Mouse (Mus musculus) limb, embryonic 10.5 days (tissue): ENCODE measurements at regions not wholly inside any gene's neighbourhood (a gene's known extent, or its start where the extent isn't known, plus 50 kb on each side); places are given as distances from the start of the nearest gene placed in this dataset.

Experiments used
- DNase-seq: peaks from one replicate; pipeline ENCODE4 v3.0.0-alpha.2; 2017; ENCODE audit warnings: low spot score
- H3K27ac ChIP-seq: fragments of 300-500 bp; sonication (generic); 2 replicates; pipeline ENCODE4 v1.5.1; 2016; ENCODE audit warnings: mild to moderate bottlenecking
- H3K27me3 ChIP-seq: fragments of 300-500 bp; sonication (generic); 2 replicates; pipeline ENCODE4 v1.6.1; 2016; ENCODE audit warnings: low read depth, mild to moderate bottlenecking; ENCODE audit not compliant: poor library complexity, severe bottlenecking
- H3K36me3 ChIP-seq: fragments of 300-500 bp; sonication (generic); 2 replicates; pipeline ENCODE4 v1.6.1; 2016; ENCODE audit warnings: mild to moderate bottlenecking, moderate library complexity
- H3K4me1 ChIP-seq: fragments of 300-500 bp; sonication (generic); 2 replicates; pipeline ENCODE4 v1.6.1; 2016
- H3K4me3 ChIP-seq: fragments of 300-500 bp; sonication (generic); 2 replicates; pipeline ENCODE4 v1.5.1; 2016; ENCODE audit warnings: mild to moderate bottlenecking, moderate library complexity
- H3K9me3 ChIP-seq: fragments of 300-500 bp; sonication (generic); replicated peaks from 2 replicates; pipeline ENCODE4 v1.6.1; 2016; ENCODE audit warnings: mild to moderate bottlenecking
- WGBS: fragments of 180-500 bp; shearing (Covaris S2); methylation state at CpG from one replicate; pipeline ENCODE4 v1.1.7; 2016; 5-methylcytosine and 5-hydroxymethylcytosine counted together

GRCm38 (mm10) chr13:16564988-16565387 lies 553.3 kb downstream of the Inhba start:
- Histone ChIP-seq H3K9me3 (no peaks in the 10 kb centered on the region), H3K27ac (no peak overlapping the region), H3K4me1 (no peaks in the 10 kb centered on the region), H3K27me3 (no peaks in the 10 kb centered on the region), H3K4me3 (no peak overlapping the region), H3K36me3 (no peaks in the 10 kb centered on the region)
- DNase-seq, result no peak
- WGBS, result 80% methylated on average over 1 of the region's 1 CpGs

- no peaks in the 10 kb centered on the region for H3K9me3 ChIP-seq
- H3K4me3 ChIP-seq, result no peak overlapping the region
- WGBS, result 32% methylated on average over 4 of the region's 4 CpGs
Measured at GRCm38 (mm10) chr13:16574069-16574468, 562.4 kb downstream of the Inhba start.

GRCm38 (mm10) chr13:16586286-16586685 lies 574.6 kb downstream of the Inhba start:
- Histone ChIP-seq H3K36me3 (no peaks in the 10 kb centered on the region), H3K27ac (no peak overlapping the region), H3K4me3 (no peak overlapping the region), H3K9me3 (no peaks in the 10 kb centered on the region), H3K4me1 (no peaks in the 10 kb centered on the region), H3K27me3 (no peaks in the 10 kb centered on the region)
- no peak for DNase-seq

More at GRCm38 (mm10) chr13:16574069-16574468, 562.4 kb downstream of the Inhba start:
- Histone ChIP-seq H3K27me3 (no peaks in the 10 kb centered on the region), H3K27ac (no peak overlapping the region), H3K4me1 (no peaks in the 10 kb centered on the region), H3K36me3 (no peaks in the 10 kb centered on the region)
- no peak for DNase-seq

DNA sequence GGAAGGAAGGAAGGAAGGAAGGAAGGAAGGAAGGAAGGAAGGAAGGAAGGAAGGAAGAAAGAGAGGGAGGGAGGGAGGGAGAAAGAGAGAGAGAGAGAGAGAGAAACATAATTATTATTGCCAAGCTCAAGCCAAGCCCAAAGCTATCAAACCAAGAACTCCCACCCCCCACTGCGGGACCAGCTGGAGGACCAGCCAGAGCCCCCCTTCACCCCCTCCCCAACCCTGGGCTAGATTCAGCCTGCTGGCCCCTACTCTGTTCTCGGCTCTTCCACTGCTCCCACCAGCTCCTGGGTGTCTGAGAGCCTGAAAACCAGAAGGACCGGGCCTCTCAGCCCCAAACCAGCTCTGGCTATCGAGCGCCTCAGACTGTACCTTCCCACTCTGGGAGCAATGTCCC lies 608.1 kb downstream of the Inhba start:
- Histone ChIP-seq H3K27ac (no peak overlapping the region), H3K4me3 (no peak overlapping the region), H3K9me3 (no peaks in the 10 kb centered on the region), H3K36me3 (no peaks in the 10 kb centered on the region), H3K27me3 (no peaks in the 10 kb centered on the region), H3K4me1 (no peaks in the 10 kb centered on the region)
- no peak for DNase-seq
- 86% methylated on average over 5 of the region's 5 CpGs for WGBS

DNA sequence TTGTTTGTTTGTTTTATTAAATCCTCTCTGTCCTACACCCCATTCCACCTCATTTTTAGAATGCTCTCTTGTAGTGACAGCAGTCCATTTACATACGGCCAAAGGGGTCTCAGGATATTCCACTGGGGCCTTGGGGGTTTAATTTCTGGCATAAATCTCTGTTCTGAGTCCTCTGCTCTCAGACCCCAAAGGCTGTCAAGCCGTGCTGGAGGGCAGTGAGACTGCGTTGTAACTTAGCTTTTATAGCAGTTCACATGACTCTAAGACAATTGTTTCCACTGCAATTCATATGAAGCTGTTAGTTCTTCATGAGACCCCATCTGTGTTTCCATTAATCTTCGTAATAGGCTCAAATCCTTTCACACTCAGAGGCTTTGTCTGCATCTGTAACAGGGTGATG lies 614.9 kb downstream of the Inhba start:
- Histone ChIP-seq H3K9me3 (no peaks in the 10 kb centered on the region), H3K27me3 (no peaks in the 10 kb centered on the region), H3K27ac (no peak overlapping the region), H3K4me3 (no peak overlapping the region), H3K36me3 (no peaks in the 10 kb centered on the region), H3K4me1 (peaks cover 5% of the 10 kb centered on the region; the same call in 1 of the 2 replicates)
- DNase-seq, result no peak
- 54% methylated on average over 4 of the region's 4 CpGs for WGBS

DNA sequence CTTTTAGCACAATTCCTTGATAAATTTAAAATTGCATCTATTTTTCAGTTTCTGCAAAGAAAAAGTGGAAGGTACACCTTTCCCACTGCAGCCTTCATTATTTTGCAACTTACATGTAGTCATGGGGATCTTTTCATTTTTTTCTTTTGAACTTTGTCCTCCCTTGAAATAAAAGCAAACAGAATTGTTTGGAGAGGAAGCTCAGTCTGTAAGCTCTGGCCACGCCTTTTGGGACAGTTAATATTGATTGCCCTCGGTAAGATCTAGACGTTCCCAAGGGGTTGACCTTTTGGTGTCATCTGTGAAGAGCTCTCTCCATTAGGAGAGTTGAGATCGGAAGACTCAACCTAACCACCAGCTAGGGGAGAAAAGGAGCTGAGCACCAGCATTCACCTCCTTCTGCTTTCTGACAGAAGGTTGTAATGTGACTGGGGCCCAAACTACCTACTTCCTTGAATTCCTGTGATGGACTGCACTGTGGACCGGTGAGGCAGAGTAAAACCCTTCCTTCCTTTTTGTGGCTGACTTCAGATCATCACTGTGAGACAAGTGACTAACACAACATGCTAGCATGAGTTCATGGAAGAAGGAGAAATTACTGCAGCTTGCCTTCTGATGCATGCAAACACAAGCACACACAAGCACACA lies 621.9 kb downstream of the Inhba start:
- Histone ChIP-seq H3K27me3 (no peaks in the 10 kb centered on the region), H3K9me3 (no peaks in the 10 kb centered on the region), H3K36me3 (no peaks in the 10 kb centered on the region), H3K4me3 (no peak overlapping the region), H3K27ac (no peak overlapping the region), H3K4me1 (no peaks in the 10 kb centered on the region)
- no peak for DNase-seq
- WGBS, result 68% methylated on average over 5 of the region's 5 CpGs

DNA sequence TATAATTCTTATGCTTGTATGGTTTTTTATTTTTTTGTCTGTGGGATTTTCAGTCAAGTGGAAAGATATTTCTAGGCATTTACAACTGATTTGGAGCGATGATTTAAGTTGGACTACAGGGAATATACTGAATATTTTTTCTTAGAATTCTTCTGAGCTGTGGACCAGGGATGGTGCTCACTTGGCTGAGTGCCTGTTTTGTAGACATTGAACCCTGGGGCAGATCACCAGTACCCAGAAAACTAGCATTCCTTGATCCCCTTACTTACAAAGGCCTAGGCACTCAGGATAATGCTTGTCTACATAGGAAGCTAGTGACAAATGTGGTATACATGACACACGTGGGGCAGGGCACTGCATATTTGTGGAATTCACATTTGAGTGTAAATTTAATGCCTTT lies 624.6 kb downstream of the Inhba start:
- Histone ChIP-seq H3K27me3 (no peaks in the 10 kb centered on the region), H3K4me1 (no peaks in the 10 kb centered on the region), H3K36me3 (no peaks in the 10 kb centered on the region), H3K4me3 (no peak overlapping the region), H3K27ac (no peak overlapping the region), H3K9me3 (no peaks in the 10 kb centered on the region)
- no peak for DNase-seq
- WGBS, result 86% methylated on average over 2 of the region's 2 CpGs

- 85% methylated on average over 3 of the region's 3 CpGs for WGBS
- no peak overlapping the region for H3K27ac ChIP-seq
- no peak for DNase-seq
- H3K4me1 ChIP-seq, result no peaks in the 10 kb centered on the region
- H3K9me3 ChIP-seq, result no peaks in the 10 kb centered on the region
- H3K4me3 ChIP-seq, result no peak overlapping the region
- H3K27me3 ChIP-seq, result no peaks in the 10 kb centered on the region
- H3K36me3 ChIP-seq, result no peaks in the 10 kb centered on the region
Measured at GRCm38 (mm10) chr13:16641611-16642449, 630.2 kb downstream of the Inhba start.

DNA sequence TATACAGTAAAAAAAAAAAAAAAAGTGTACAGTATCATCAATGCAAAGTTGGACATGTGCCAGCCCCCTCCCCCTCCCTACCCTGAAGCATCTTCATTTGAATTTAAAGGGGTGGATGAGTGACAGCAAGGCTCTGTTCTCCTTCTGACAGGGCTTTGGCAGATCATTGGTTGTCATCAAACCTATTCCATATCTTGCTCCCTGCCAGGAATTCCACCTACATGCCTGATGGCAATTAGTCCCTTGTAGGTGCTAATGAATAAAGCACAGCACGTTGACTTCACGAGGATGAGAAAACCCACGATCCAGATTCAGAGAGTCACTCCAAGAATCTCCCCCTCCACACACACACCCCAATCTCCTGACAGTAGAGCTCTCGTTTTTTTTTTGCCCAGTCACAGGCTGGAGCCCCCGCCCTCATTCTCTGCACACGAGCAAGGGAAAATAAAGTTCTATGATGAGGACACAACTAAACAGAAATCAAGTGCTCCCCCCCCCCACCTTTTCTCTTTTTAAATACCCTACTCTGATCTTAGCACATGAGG lies 630.9 kb downstream of the Inhba start:
- 70% methylated on average over 6 of the region's 6 CpGs for WGBS
- no peaks in the 10 kb centered on the region for H3K9me3 ChIP-seq
- DNase-seq, result no peak
- no peaks in the 10 kb centered on the region for H3K27me3 ChIP-seq
- no peak overlapping the region for H3K4me3 ChIP-seq
- H3K27ac ChIP-seq, result no peak overlapping the region
- H3K4me1 ChIP-seq, result no peaks in the 10 kb centered on the region
- no peaks in the 10 kb centered on the region for H3K36me3 ChIP-seq

DNA sequence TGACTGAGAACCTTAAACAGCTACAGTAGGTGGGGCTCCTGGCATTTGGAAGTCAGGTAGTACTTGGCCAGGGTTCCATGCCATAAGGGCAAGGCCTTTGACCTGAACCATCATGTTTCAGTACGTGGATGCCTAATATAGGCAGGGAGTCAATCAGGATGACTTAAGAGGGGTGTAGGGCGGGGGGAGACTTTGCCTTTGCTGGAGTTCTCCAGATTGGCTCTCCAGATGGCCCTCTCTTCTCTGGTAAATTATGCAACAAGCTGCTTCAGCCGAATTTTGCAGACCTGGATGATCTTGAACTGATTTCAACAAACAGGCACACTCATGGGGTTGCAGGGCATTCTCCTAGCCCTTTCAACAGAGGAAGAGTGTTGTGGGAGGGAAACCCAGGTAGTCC lies 633.7 kb downstream of the Inhba start:
- H3K36me3 ChIP-seq, result no peaks in the 10 kb centered on the region
- H3K4me1 ChIP-seq, result no peaks in the 10 kb centered on the region
- no peaks in the 10 kb centered on the region for H3K9me3 ChIP-seq
- no peaks in the 10 kb centered on the region for H3K27me3 ChIP-seq
- H3K4me3 ChIP-seq, result no peak overlapping the region
- H3K27ac ChIP-seq, result no peak overlapping the region
- WGBS, result 66% methylated on average over 3 of the region's 3 CpGs
- DNase-seq, result no peak

DNA sequence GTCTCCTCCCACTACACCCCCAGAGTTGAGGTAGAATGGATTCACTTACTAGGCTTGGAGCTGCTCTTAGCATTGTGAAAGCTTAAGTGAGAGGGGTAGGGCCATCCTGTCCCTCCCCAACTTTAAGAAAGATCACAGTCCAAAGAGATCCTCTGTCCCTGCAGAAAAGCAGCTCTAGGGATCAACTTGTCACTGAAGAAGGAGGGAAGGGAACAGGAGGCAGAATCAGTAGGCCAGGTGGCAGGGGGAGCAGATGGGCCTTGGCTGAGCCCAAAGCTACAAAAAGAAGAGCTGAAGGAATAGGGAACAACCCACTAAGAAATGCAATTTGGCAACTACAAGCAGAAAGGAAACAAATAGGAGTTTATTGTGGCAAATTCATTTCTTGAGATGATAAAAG lies 634.4 kb downstream of the Inhba start:
- no peaks in the 10 kb centered on the region for H3K36me3 ChIP-seq
- H3K4me1 ChIP-seq, result no peaks in the 10 kb centered on the region
- DNase-seq, result no peak
- no peaks in the 10 kb centered on the region for H3K27me3 ChIP-seq
- H3K27ac ChIP-seq, result no peak overlapping the region
- H3K4me3 ChIP-seq, result no peak overlapping the region
- H3K9me3 ChIP-seq, result no peaks in the 10 kb centered on the region

DNA sequence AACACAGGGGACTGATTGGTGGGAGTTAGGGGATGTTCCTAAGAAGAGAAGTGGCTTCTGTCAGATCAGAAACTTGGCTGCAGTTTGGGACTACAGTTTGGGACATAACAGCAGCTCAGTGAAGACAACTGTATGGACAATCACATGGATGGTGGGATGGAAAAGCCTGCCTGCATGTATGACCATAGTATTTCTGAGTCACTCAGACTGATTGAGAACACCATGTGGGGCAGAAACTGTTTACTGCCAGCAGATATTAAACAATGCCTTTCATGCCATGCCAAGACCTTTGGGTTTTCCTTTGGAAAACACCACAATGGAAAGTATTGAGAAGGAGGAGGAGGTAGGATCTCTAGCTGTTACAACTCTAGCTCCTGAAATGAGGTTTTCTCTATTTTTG lies 635.0 kb downstream of the Inhba start:
- DNase-seq, result no peak
- no peaks in the 10 kb centered on the region for H3K4me1 ChIP-seq
- no peaks in the 10 kb centered on the region for H3K27me3 ChIP-seq
- H3K27ac ChIP-seq, result no peak overlapping the region
- H3K36me3 ChIP-seq, result no peaks in the 10 kb centered on the region
- H3K9me3 ChIP-seq, result no peaks in the 10 kb centered on the region
- H3K4me3 ChIP-seq, result no peak overlapping the region

- no peaks in the 10 kb centered on the region for H3K4me1 ChIP-seq
- H3K4me3 ChIP-seq, result no peak overlapping the region
- H3K27ac ChIP-seq, result no peak overlapping the region
- WGBS, result 84% methylated on average over 4 of the region's 4 CpGs
- no peak for DNase-seq
- H3K9me3 ChIP-seq, result no peaks in the 10 kb centered on the region
- no peaks in the 10 kb centered on the region for H3K36me3 ChIP-seq
- no peaks in the 10 kb centered on the region for H3K27me3 ChIP-seq
Measured at GRCm38 (mm10) chr13:16656110-16656509, 644.5 kb downstream of the Inhba start.
